Mouse (Mus musculus): ENCODE data around the gene Trub1. TPM values are rescaled to one million over a fixed set of nuclear protein-coding genes. Genes with fewer than 3 reads are reported as not detected.

Gene Trub1
- polyA plus RNA-seq, 1 experiment from 2014 or later = 7.1 TPM

DNA sequence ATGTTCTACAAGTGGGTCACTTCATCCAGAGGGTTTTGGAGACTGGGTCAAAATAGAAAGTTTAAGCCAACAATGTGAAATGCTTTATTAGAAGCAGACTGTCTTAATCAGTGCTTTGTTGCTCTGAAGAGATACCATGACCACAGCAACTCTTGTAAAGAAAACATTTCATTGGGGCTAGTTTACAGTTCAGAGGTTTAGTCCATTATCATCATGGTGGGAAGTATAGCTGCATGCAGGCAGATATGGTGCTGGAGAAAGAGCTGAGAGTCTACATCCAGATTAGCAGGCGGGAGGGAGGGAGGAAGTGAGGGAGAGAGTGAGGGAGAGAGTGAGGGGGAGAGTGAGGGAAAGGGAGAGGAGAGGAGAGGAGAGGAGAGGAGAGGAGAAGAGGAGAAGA lies 1.9 kb upstream of the Trub1 start:
- no peak overlapping the region for H3K9ac ChIP-seq (ENCODE audit: low read depth, low read length)
- no peak for ATAC-seq
- WGBS = 83% methylated on average over 1 of the region's 1 CpGs

DNA sequence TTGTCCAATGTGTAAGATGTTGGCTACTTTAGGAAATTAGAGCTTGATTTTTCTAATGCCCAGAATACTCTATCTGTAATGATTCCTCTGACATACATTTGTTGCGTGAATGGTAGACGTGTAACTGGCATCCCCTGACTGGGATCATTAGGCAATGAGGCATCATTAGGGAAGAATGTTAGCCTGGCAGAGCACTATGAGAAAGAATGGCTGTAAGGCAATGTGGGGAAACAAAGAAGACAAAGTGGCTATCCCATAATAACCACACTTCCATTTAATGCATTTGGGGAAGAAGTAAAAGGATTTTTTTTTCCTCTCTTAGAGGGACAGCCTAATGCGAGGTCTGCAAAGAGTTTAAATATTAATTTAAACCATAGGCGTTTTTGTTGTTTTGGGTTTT lies 950 bp upstream of the Trub1 start:
- 90% methylated on average over 4 of the region's 4 CpGs for WGBS
- Histone ChIP-seq H3K4me2 (replicated peaks; ENCODE audit: low read depth) (no peak overlapping the region), H3K4me1 (replicated peaks; ENCODE audit: control insufficient read depth, insufficient read depth, low read length) (0 out of 2 replicates have a peak, but pooled peaks cover 2% of the 10 kb centered on the region), H3K36me3 (ENCODE audit: control insufficient read depth, insufficient read depth) (no peaks in the 10 kb centered on the region), H3K27me3 (replicated peaks; ENCODE audit: control insufficient read depth, insufficient read depth, low read length) (no peaks in the 10 kb centered on the region), H3K9me3 (ENCODE audit: control insufficient read depth) (no peaks in the 10 kb centered on the region), H3K9ac (ENCODE audit: low read depth, low read length) (no peak overlapping the region), H3K27ac (ENCODE audit: low read depth, low read length) (no peak overlapping the region), H3K4me3 (ENCODE audit: low read depth, low read length) (no peak overlapping the region)
- no peak for ATAC-seq
- no peak for TF ChIP-seq CTCF (IDR thresholded peaks at IDR 0.05; ENCODE audit: low read depth)

More for the DNA sequence above, 1.9 kb upstream of the Trub1 start:
- H3K4me1 ChIP-seq (replicated peaks; ENCODE audit: control insufficient read depth, insufficient read depth, low read length) = peaks cover 2% of the 10 kb centered on the region; the same call in 1 of the 2 replicates
- H3K9me3 ChIP-seq (ENCODE audit: control insufficient read depth) = no peaks in the 10 kb centered on the region
- no peaks in the 10 kb centered on the region for H3K27me3 ChIP-seq (replicated peaks; ENCODE audit: control insufficient read depth, insufficient read depth, low read length)
- H3K27ac ChIP-seq (ENCODE audit: low read depth, low read length) = no peak overlapping the region
- no peak overlapping the region for H3K4me2 ChIP-seq (replicated peaks; ENCODE audit: low read depth)
- no peak overlapping the region for H3K4me3 ChIP-seq (ENCODE audit: low read depth, low read length)
- H3K36me3 ChIP-seq (ENCODE audit: control insufficient read depth, insufficient read depth) = no peaks in the 10 kb centered on the region
- TF ChIP-seq CTCF (IDR thresholded peaks at IDR 0.05; ENCODE audit: low read depth) = no peak

DNA sequence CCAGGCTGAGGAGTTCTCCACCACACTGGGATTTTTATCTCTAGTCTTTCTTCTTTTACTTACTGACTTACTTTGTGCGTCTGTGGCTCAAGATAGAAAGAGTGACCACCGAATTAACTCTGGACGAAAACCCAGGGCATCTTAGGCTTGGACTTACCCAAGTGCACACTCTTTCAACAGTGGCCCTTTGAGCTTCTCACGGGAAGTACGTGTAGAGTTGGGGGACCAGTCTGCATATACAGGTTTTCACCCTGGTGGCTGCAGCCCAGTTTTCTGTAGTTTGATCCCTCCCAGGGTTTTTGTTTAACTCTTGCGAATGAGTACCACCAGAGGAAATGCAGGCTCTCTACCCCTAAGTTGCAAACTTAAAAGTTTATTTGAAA lies 497 bp downstream of the Trub1 start:
- H3K36me3 ChIP-seq (ENCODE audit: control insufficient read depth, insufficient read depth) = peaks cover 3% of the 10 kb centered on the region; the same call in 1 of the 2 replicates
- WGBS = 3% methylated on average over 6 of the region's 6 CpGs
- H3K9ac ChIP-seq (ENCODE audit: low read depth, low read length) = peak overlapping the region; percentile 70
- TF ChIP-seq CTCF (IDR thresholded peaks at IDR 0.05; ENCODE audit: low read depth) = no peak
- peak overlapping the region; percentile 90 for H3K4me3 ChIP-seq (ENCODE audit: low read depth, low read length)
- peak overlapping the region; percentile 76 for H3K4me2 ChIP-seq (replicated peaks; ENCODE audit: low read depth)
- peak; percentile 26; the same call in 1 of the 2 replicates for ATAC-seq
- no peak overlapping the region for H3K27ac ChIP-seq (ENCODE audit: low read depth, low read length)
- no peaks in the 10 kb centered on the region for H3K27me3 ChIP-seq (replicated peaks; ENCODE audit: control insufficient read depth, insufficient read depth, low read length)
- no peaks in the 10 kb centered on the region for H3K9me3 ChIP-seq (ENCODE audit: control insufficient read depth)
- H3K4me1 ChIP-seq (replicated peaks; ENCODE audit: control insufficient read depth, insufficient read depth, low read length) = 0 out of 2 replicates have a peak, but pooled peaks cover 2% of the 10 kb centered on the region

DNA sequence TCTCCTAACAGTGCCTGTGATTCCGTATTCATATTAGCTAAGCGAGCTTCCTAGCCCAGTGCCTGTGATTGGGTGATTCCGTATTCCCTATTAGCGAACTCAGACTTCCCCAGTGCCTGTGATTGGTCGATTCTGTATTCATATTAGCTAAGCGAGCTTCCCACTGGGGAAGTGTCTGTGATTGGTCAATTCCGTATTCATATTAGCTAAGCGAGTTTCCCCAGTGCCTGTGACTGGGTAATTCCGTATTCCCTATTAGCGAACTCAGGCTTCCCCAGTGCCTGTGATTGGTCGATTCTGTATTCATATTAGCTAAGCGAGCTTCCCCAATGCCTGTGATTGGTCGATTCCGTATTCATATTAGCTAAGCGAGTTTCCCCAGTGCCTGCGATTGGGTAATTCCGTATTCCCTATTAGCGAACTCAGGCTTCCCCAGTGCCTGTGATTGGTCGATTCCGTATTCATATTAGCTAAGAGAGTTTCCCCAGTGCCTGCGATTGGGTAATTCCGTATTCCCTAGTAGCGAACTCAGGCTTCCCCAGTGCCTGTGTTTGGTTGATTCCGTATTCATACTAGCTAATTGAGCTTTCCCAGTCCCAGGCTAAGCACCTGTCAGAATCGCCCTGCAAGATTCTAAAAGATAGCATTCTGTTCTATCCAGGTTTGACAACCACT lies 2.7 kb downstream of the Trub1 start:
- no peak overlapping the region for H3K9ac ChIP-seq (ENCODE audit: low read depth, low read length)
- H3K27ac ChIP-seq (ENCODE audit: low read depth, low read length) = no peak overlapping the region
- no peaks in the 10 kb centered on the region for H3K27me3 ChIP-seq (replicated peaks; ENCODE audit: control insufficient read depth, insufficient read depth, low read length)
- H3K36me3 ChIP-seq (ENCODE audit: control insufficient read depth, insufficient read depth) = peaks cover 13% of the 10 kb centered on the region; the same call in 1 of the 2 replicates
- ATAC-seq = no peak
- no peak for TF ChIP-seq CTCF (IDR thresholded peaks at IDR 0.05; ENCODE audit: low read depth)
- H3K9me3 ChIP-seq (ENCODE audit: control insufficient read depth) = no peaks in the 10 kb centered on the region
- WGBS = 95% methylated on average over 25 of the region's 25 CpGs
- 0 out of 2 replicates have a peak, but pooled peaks cover 2% of the 10 kb centered on the region for H3K4me1 ChIP-seq (replicated peaks; ENCODE audit: control insufficient read depth, insufficient read depth, low read length)
- no peak overlapping the region for H3K4me2 ChIP-seq (replicated peaks; ENCODE audit: low read depth)
- H3K4me3 ChIP-seq (ENCODE audit: low read depth, low read length) = no peak overlapping the region

DNA sequence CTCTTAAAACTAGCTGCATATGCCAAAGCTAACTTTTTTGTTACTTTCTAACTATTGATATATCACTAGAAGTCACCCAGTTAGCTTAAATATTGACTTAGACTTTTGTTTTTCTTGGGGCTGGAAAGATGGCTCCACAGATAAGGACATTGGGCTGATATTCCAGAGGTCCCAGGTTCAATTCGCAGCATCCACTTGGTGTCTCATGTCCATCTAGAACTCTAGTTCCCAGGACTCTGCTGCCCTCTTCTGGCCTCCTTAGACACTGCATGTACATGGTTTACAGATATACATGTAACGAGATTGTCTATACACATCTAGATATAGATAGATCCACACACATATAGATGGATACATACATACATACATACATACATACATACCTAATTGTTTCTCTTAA lies 4.4 kb downstream of the Trub1 start:
- Histone ChIP-seq H3K9me3 (ENCODE audit: control insufficient read depth) (no peaks in the 10 kb centered on the region), H3K27ac (ENCODE audit: low read depth, low read length) (no peak overlapping the region), H3K4me2 (replicated peaks; ENCODE audit: low read depth) (no peak overlapping the region), H3K36me3 (ENCODE audit: control insufficient read depth, insufficient read depth) (peaks cover 18% of the 10 kb centered on the region; the same call in 1 of the 2 replicates), H3K4me1 (replicated peaks; ENCODE audit: control insufficient read depth, insufficient read depth, low read length) (0 out of 2 replicates have a peak, but pooled peaks cover 2% of the 10 kb centered on the region), H3K4me3 (ENCODE audit: low read depth, low read length) (no peak overlapping the region), H3K27me3 (replicated peaks; ENCODE audit: control insufficient read depth, insufficient read depth, low read length) (no peaks in the 10 kb centered on the region), H3K9ac (ENCODE audit: low read depth, low read length) (no peak overlapping the region)
- ATAC-seq = no peak
- WGBS = 80% methylated on average over 2 of the region's 2 CpGs
- peak; percentile 82 for TF ChIP-seq CTCF (IDR thresholded peaks at IDR 0.05; ENCODE audit: low read depth)

DNA sequence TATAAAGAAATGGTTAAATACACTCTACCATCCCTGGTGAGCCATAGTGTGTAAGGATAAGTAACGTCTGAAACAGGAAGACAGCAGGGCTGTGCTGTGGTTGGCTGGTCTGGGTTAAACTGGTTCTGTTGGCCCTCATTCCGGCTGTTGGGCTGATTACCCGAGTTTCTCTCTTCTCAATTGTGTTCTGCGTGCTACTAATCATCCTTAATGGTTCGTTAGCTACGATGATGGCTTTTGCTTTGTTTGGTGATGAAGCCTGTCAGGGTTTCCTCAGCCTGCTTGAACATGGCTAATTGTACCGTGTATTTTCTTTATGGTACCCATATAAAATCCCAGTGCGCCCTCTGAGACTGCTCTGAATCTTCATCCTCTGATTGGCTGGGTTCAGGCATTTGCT lies 11.0 kb downstream of the Trub1 start:
- Histone ChIP-seq H3K4me1 (replicated peaks; ENCODE audit: control insufficient read depth, insufficient read depth, low read length) (no peaks in the 10 kb centered on the region), H3K9ac (ENCODE audit: low read depth, low read length) (no peak overlapping the region), H3K27me3 (replicated peaks; ENCODE audit: control insufficient read depth, insufficient read depth, low read length) (no peaks in the 10 kb centered on the region), H3K4me3 (ENCODE audit: low read depth, low read length) (no peak overlapping the region), H3K36me3 (ENCODE audit: control insufficient read depth, insufficient read depth) (peaks cover 10% of the 10 kb centered on the region; the same call in 1 of the 2 replicates), H3K27ac (ENCODE audit: low read depth, low read length) (no peak overlapping the region), H3K4me2 (replicated peaks; ENCODE audit: low read depth) (no peak overlapping the region), H3K9me3 (ENCODE audit: control insufficient read depth) (no peaks in the 10 kb centered on the region)
- 87% methylated on average over 8 of the region's 8 CpGs for WGBS
- TF ChIP-seq CTCF (IDR thresholded peaks at IDR 0.05; ENCODE audit: low read depth) = no peak
- no peak for ATAC-seq
